Mouse (Mus musculus): ENCODE results near the gene Fermt2.
A peak's percentile ranks its signal among the peaks of the same experiment; 100 is the strongest.

Gene Fermt2

DNA sequence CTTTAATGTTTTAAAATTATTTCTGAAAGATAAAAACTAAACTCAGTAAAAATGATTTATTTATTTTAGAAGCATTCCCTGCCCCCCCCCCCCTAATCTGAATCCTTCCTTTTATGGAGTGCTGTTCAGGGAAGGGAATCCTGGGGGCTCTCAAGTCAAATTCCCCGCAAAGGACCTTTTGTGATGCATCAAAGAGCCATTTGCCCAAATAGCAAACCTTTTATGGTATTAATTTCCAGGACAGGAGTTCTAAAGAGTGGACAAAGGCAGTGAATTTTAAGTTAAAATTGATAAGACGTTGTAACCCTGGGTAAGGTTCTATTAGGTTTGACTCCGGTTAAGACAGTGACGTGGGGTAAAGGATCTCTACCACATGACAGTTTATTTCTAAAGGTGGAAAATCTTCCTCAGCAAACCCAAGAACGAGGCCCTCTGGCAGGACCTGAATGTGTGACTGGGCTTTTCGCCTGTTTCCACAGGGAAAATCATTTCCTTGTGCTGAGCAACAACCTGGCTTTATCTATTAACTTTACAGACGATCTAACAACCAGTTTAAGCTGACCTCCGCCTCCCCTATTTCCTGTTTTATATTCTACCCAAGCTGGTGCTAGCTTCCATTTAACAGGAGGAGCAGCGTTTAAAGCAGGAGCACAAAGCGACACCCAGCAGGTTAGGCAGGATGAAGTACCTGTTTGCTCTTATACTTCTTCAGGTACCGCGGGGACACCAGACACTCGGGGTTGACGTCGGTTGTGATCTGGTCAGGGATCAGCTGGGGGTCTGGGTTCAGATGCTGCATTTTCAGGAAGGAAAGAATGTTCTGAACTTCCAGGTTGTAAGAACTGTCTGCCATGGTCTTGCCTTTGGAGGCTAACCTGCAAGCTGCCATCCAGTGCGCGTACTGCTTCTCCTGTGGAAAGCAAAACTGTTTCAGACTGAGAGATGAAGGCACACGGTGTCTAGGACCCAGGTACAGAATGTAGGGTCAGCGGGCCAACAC is 65.6 kb downstream of the Fermt2 start:
- DNase-seq (ENCODE audit: low read depth, low spot score), result no peak

DNA sequence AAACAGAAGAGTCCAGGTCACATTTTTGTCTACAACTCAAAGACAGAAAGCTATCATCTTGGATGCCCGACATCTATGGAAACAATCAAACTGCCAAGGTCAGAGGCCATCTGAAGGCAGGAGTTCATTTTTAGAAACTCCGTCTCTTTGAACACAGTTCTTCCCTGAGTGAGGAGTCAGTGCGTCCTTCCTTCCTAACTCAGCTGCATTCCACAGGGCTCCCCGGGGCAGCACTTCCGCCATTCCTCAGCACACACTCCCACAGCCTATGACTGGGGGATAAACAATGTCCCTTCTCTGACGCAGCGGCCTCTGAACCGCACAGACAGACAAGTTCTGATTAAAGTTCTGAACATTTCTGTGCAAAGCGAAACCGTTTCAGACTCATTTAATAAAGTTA is 66.3 kb downstream of the Fermt2 start:
- DNase-seq (ENCODE audit: low read depth, low spot score), result peak; percentile 84

DNA sequence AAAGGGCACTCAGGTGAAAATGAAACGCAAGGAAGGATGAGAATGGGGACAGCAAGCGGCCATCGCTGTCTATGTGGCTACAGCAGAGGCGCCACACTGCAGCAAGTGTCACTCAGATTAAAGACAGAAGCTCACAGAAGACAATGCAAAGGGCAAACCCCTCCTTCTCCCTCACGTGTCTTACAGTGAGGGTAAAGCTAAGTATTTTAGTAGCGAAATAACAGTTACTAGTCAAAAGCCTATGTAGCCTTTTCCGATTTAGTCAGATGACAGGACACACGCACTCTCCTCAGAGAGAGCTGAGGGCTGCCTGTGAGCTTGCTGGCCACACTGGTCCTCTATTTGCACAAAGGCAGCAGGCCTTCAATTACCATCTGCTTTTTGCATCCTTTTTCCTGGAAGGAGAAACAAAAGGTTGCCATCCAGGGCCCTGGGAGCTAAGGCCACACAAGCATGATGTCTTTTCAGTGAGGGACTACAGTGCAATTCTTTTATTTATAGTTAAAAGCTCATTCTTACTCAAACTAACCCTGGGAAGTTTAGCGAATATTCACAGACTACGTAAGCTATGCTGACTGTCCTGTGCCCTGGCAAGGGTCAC is 66.9 kb downstream of the Fermt2 start:
- DNase-seq (ENCODE audit: low read depth, low spot score), result no peak

DNA sequence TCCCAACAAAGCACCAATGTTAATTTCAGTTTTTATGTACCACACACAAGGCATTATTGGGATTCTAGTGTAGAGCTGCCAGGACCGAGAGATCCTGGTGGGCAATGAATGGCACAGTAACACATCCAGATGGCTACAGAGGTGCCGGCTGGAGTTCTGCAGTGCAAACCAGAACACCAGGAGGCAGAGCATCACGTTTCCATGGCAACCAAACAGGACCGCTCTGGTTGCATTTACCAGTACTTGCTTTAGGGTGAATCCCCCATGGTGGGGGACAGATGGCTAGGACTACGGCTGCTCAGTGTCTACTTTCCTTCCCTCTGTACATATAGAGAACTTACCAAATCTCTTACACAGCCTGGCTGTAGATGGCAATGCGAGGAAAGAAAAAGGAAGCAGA is 67.5 kb downstream of the Fermt2 start:
- peak; percentile 81 for DNase-seq (ENCODE audit: low read depth, low spot score)

DNA sequence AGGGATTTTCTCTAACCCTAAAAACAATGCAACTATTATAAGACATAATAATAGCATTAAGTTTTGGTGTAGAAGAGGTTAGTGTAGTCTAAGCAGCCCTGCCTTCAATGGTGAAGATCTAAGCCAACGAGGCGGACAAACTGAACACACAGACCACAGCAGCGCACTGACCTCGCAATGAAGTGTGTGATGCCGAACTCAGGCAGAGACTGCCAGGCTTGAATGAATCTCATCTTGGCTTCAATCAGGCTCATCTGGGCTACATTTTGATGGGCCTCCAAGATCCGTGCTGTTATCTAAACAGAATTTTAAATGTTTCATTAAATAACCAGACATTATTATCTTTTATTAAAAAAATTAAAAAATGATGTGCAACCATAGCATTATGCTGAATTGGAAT is 68.0 kb downstream of the Fermt2 start:
- no peak for DNase-seq (ENCODE audit: low read depth, low spot score)

DNA sequence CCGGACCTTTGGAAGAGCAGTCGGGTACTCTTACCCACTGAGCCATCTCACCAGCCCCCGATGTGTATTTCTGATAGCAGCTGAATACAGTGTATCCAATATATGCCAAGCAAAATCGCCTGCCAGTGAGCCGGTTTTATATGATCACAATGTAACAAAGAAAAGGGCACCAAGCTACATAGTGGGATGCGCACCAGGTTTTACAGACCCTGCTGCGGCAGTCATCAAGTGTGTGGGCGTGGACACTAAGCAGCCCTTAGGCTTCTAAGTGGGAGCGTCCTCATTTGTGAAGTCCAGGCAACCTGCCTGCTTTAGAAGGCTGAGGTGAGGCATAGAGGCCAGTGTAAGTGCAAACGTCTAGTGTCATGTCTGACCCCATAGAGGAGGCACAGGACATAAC is 69.4 kb downstream of the Fermt2 start:
- DNase-seq (ENCODE audit: low read depth, low spot score), result no peak

DNA sequence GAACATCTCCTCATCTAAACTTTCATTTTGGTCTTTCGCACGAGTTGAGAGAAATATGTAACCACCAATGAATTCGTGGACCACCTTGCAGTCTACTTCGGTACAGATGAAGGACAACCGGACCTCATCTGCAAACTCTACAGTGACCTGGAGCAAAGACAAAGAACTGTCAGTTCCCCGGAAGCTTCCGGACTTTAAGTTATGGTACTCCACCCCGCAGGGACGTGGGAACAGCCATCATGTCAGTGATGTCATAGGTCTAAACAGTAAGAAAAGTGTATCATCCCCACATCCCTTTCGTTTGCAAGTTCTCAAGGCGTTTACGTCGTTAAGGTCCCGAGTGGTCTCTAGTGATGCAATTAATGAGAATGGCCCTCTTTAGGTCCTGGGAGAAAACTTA is 70.0 kb downstream of the Fermt2 start:
- no peak for DNase-seq (ENCODE audit: low read depth, low spot score)

DNA sequence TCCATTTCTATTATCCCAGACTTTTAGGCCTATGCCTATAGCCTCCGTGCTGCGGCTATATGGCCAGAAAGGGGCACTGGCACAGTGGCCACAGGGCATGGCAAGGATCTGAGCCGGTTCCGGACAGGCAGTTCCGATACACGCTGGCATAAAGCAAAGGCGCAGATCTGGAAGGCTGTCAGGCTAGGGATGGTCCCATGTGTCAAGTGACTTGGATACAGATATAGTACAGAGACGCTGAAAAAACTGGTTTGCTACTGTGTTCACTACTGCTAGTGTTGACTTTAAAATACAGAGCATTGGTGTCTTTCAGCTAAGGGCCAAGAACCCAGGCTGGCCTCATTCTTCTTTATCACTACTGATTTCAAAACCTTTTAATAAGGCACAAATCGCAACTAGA is 72.9 kb downstream of the Fermt2 start:
- no peak for DNase-seq (ENCODE audit: low read depth, low spot score)

DNA sequence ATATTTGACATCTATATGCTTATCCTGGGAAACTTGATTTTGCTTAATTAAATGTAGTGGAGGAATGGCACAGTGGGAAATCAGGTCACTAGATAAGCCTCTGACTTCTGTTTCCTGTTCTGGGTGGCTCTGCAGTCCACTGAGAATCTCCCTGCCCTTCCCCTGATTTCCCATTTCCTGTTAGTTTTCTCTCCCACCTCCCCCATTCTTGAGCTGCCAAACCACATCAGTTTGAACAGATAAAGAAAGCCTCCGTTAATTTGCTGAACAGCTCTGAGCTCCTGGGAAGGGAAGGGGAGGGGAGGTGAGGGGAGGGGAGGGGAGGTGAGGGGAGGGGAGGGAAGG is 73.4 kb downstream of the Fermt2 start:
- DNase-seq (ENCODE audit: low read depth, low spot score), result peak; percentile 68

DNA sequence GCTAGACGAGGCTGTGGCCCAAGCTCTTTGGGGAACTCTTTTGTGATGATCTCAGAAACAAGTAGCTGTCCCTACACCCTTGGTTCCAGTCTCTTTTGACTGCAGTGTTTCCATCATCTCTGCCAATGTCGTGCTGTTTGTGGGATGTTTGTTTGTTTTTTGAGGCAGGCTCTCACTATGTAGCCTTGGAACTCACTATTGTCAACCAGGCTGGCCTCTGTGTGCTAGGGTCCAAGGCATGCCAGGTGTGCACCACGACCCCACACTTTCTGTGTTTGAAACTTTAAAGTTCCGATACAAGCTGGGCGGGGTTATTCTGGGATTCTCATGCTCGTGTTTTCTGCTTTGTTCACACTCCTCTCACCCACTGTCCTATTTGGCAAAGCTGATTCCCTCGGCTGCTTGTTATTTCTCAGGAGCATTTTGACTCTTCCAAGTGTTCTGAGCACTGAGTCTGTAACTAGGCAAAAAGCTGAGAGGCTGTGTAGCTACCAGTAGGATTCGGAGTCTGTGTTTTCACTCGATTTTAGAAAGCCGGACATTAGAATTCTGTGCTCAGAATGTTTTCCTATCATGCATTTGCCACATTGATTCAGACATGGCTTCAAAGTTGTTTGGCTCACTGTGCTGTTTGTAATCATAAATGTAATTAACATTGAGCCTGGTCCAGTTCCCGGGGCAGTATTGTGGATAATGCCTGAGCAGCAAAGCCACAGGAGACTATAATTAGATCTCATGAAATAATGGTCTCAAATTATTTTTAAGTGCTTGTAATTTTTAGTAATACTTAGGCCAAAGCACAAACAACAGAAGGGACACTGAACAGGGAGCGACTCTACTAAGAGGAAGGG is 74.0 kb downstream of the Fermt2 start:
- DNase-seq (ENCODE audit: low read depth, low spot score), result no peak

DNA sequence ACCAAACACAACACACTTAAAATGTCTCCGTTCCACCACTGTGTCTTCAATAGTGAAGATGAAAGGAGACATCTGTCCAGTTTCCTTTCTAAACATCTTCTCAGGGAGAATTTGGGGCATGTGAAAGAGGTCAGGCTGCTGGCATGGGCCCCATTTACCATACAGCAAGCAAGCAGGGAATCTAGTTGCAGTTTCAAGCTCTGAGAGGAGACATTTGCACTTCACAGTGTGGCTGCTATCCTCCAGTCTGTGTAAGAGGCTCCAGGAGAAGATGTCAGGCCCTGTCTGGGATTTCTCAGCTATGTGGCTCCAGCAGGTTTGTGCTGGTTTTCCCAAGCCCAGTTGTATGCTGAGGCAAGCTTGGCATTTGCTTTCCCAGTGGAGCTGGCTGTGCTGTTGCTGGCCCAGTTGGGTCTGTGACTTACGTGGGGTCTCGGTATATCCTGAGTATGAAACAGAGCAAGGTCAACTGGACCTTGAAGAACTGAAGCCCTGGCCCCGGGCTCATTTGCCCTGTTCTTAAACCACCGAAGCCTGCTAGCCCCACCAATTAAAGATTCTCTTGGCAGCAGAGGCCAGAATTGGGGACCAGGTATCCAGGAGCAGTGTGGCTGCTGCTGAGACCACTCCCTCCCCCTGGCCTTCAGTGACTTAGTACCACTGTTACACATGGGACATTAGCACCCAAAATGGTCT is 76.2 kb downstream of the Fermt2 start:
- DNase-seq (ENCODE audit: low read depth, low spot score), result peak; percentile 69

DNA sequence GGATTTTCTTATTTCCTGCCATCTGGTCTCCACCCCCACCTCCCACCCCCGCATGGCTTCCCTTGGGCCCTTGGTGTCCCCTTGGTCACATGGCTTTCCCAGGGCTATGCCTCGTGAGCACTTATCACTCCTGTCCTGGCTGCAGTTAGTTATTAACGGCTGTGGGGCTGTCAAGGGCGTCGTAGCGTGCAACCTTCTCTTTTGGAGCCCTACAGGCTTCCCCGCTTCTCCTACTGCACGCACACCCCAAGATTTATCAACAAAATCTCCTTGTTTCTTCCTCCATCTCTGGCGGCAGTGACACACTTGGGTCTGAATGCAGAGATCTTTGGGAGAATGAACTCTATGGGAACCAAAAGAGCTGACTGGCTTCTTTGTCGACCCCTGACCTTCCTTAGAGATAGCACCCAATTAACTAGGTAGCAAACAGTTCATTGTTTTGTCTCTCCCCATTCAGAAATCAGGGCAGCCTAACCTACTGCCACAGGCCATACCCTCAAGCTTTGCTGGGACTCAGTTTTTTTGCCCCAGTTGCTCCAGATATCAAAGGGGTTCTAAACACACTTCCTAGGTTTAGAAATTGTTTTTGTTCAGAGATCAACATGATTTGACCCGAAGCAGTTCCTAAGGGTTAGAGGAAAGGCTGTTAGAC is 76.9 kb downstream of the Fermt2 start:
- DNase-seq (ENCODE audit: low read depth, low spot score), result no peak

DNA sequence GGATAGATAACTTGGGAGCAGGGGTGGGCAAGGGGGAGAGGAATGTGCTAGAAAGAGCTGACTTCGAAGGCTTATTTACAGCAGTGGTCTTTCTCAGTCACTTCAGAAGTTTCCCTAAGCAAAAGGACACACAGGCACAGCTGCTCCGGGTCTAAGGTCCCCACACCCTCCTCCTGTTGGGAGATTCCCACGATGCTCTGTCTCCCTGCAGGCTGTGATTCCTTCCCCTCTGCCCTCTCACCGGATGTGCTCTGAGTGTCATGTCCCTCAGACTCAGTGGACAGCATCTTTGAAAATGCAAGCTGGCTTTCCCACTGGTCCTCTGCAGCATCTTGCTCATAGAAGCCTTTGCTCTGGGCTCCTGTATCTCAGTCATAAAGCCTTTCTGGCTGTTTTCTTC is 77.8 kb downstream of the Fermt2 start:
- no peak for DNase-seq (ENCODE audit: low read depth, low spot score)

DNA sequence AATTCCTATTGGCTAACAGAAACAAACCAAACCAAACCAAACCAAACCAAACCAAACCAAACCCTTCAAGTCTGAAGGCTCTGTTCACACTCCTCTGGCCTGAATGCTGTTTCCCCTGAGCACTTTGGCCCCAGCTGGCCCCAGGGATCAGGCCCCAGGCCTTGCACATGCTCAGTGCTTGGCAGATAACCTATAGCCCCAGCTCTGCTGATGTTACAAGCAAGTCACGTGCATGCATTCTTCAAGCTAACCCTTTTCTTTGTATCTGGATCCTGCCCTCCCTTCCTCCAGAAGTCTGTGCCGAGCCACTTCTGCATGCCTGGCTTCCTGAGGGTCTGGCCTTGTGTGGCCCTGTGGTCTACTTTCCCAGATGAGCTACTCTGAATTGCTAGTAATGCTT is 78.8 kb downstream of the Fermt2 start:
- peak; percentile 84 for DNase-seq (ENCODE audit: low read depth, low spot score)

DNA sequence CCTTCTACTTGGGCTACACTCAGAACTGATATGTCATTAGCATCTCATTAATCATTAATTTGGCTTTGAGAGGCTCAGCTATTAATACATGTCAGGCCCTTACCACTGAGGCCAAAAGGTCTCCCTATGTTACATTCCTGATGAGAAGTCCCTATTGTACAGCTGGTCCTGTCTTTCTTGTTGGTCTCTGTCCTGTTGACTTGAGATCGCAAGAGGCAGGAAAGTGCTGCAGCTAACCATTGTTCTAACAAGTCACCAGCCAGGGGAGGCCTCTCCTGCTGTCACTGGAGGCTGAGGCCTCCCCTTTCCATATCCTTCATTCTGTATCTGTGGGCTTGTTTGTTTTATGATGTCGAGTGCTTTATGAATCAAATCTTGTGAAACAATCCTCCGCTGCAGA is 83.1 kb downstream of the Fermt2 start:
- no peak for DNase-seq (ENCODE audit: low read depth, low spot score)

DNA sequence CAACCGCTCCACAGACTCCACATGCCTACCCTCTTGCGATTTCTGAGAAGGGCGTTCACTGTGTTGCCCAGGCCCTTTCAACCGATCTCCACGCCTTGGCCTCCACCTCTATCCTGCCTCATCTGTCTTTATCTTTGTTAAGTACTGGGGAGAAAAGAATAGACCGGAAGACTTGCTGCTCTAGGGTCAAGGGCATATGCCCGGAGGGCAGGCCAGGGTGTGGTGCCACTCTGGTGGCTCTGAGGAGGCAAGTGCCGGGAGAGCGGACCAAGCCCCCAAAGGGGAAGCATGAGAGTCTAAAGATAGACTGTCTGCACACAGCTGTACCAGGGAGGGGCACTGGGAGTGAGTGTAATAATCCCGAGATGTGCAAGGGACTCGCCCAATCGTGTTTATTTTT is 84.5 kb downstream of the Fermt2 start:
- DNase-seq (ENCODE audit: low read depth, low spot score), result peak; percentile 99

DNA sequence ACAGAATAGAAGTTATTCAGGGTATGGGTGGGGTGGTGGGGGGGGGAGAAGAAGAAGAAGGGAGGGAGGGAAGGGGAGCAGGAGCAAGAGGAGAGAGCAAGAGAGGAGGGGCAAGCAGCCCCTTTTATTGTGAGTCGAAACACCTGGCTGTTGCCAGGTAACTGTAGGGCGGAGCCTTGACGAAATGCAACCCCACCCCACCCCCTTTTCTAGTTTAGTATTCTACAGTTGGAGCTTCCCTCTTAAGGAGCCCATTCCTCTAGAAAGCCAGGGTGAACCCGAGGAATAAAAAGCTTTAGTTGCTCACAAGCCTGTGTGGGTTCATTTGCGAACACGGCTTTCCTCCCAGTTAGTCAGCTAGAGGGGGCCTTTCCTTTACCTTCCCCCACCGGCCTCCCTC is 85.0 kb downstream of the Fermt2 start:
- peak; percentile 91 for DNase-seq (ENCODE audit: low read depth, low spot score)

DNA sequence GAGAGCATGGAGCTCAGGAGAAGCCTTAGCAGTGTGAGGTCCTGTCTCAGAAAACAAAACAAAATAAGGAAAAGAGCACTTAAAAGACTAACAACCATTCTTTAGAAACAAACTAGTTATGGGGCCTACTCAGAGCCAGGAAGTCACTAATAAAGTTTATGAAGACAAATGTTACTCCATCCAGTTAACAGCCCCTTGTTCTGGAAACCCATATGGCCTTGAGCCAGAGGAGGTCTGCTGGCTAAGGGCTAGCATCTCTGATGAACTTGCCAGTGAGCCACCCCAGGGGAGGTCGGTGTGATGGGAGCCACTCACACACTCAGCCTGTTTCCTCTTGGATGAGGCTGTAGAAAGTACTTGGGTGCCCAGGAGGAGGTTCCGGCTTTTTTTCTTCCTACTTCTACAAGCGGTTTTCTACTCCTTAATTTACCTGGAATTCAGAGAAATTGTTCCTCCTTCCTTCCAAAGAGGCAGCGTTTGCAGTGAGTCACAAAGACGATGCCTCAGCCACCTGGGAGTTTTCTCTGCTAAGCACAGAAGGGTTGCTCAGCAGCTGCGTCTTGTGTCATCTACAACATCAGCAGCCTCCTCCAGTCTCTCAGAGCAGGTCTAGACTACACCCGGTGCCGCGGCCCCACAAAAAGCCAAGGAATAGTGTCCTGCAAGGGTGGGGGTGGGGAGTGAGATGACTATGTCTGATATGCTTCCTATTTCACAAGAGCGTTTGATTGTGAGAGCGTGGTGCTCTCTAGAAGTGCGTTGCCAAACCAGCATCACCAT is 86.9 kb downstream of the Fermt2 start:
- peak; percentile 54 for DNase-seq (ENCODE audit: low read depth, low spot score)

DNA sequence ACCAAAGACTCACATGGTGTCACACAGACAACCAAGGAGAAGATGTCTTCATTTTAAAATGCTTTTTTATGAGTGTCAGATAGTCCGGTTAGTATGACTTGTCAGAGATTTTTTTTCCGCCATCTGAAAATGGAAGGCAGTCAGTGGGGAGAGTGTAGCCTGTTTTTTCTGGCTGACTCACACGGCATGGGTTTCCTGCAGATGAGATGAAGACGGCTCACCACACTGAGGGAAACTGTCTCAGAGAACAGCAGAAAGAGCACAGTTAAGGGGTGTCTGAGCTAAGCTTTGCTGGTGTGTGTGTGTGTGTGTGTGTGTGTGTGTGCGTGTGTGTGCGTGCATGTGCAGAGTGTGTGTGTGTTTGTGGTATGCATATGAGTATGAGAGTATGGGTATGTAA is 88.6 kb downstream of the Fermt2 start:
- DNase-seq (ENCODE audit: low read depth, low spot score), result no peak

DNA sequence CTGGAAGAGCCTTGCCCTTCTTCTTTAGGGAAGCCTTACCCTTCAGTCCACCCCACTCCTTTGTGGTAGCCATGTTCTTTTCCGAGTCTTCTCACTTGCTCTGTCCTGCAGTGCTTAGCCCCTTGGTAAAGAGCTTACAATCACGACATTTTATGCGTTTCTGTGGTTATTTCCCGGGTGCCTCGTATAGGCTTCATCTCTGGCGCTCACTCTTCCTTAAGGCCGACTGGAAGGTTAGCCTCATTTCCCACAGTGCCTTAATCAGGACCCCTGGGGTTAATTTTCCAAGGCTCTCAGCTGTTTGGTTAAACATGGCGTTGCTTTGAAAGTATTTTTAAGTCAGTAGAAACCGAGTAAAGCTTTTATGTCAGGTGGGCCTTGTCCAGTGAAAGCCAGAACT is 90.5 kb downstream of the Fermt2 start:
- DNase-seq (ENCODE audit: low read depth, low spot score), result no peak

DNA sequence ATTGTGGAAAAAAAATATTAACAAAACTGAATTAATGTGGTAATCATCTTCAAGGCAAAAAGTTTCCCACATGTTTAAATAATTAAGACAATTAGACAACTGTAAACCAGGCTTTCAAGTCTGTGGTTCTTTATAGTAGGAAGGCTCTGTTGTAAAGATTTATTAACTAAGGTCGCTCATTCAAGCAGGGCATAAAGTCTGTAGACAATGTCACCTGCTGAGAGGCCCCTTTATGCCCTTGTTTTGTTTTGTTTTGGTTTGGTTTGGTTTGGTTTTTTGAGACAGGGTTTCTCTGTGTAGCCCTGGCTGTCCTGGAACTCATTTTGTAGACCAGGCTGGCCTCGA is 91.0 kb downstream of the Fermt2 start:
- DNase-seq (ENCODE audit: low read depth, low spot score), result no peak
